Mouse (Mus musculus): ENCODE data around the gene Hspa14. TPM values are rescaled to one million over a fixed set of nuclear protein-coding genes. Genes with fewer than 3 reads are reported as not detected.

Gene Hspa14
- polyA plus RNA-seq, 1 experiment from 2014 or later = 145 TPM

GRCm38 (mm10) chr2:3499543-3499942, 13.1 kb downstream of the Hspa14 start:
- peaks cover 37% of the 10 kb centered on the region for H3K36me3 ChIP-seq (ENCODE audit: control insufficient read depth, insufficient read depth, low read length)
- H3K27ac ChIP-seq (ENCODE audit: low read depth, low read length) = no peak overlapping the region
- no peak overlapping the region for H3K9ac ChIP-seq (ENCODE audit: low read depth, low read length)
- H3K4me1 ChIP-seq (replicated peaks; ENCODE audit: control insufficient read depth, insufficient read depth, low read length) = no peaks in the 10 kb centered on the region
- H3K4me2 ChIP-seq = no peak overlapping the region
- H3K27me3 ChIP-seq (replicated peaks; ENCODE audit: control insufficient read depth, insufficient read depth, low read length) = no peaks in the 10 kb centered on the region
- DNase-seq (ENCODE audit: low spot score) (no peak), ATAC-seq (replicated peaks; ENCODE audit: low FRiP score) (peak; percentile 68)
- WGBS = 88% methylated on average over 6 of the region's 6 CpGs
- no peaks in the 10 kb centered on the region for H3K9me3 ChIP-seq (ENCODE audit: control insufficient read depth, low read length)
- no peak overlapping the region for H3K4me3 ChIP-seq (ENCODE audit: low read depth, low read length)

GRCm38 (mm10) chr2:3493833-3494409, 18.7 kb downstream of the Hspa14 start:
- Histone ChIP-seq H3K9me3 (ENCODE audit: control insufficient read depth, low read length) (no peaks in the 10 kb centered on the region), H3K4me2 (no peak overlapping the region), H3K9ac (ENCODE audit: low read depth, low read length) (no peak overlapping the region), H3K27me3 (replicated peaks; ENCODE audit: control insufficient read depth, insufficient read depth, low read length) (no peaks in the 10 kb centered on the region), H3K27ac (ENCODE audit: low read depth, low read length) (no peak overlapping the region), H3K4me1 (replicated peaks; ENCODE audit: control insufficient read depth, insufficient read depth, low read length) (no peaks in the 10 kb centered on the region), H3K4me3 (ENCODE audit: low read depth, low read length) (no peak overlapping the region), H3K36me3 (ENCODE audit: control insufficient read depth, insufficient read depth, low read length) (peaks cover 55% of the 10 kb centered on the region)
- WGBS = 63% methylated on average over 3 of the region's 3 CpGs
- DNase-seq (ENCODE audit: low spot score) = no peak
- ATAC-seq (replicated peaks; ENCODE audit: low FRiP score) = peak; percentile 87

- no peaks in the 10 kb centered on the region for H3K9me3 ChIP-seq (ENCODE audit: control insufficient read depth, low read length)
- H3K27ac ChIP-seq (ENCODE audit: low read depth, low read length) = no peak overlapping the region
- H3K36me3 ChIP-seq (ENCODE audit: control insufficient read depth, insufficient read depth, low read length) = peaks cover 37% of the 10 kb centered on the region
- H3K4me2 ChIP-seq = no peak overlapping the region
- H3K27me3 ChIP-seq (replicated peaks; ENCODE audit: control insufficient read depth, insufficient read depth, low read length) = no peaks in the 10 kb centered on the region
- WGBS = 93% methylated on average over 3 of the region's 3 CpGs
- DNase-seq (ENCODE audit: low spot score) (no peak), ATAC-seq (replicated peaks; ENCODE audit: low FRiP score) (no peak)
- no peak overlapping the region for H3K4me3 ChIP-seq (ENCODE audit: low read depth, low read length)
- H3K4me1 ChIP-seq (replicated peaks; ENCODE audit: control insufficient read depth, insufficient read depth, low read length) = no peaks in the 10 kb centered on the region
- no peak overlapping the region for H3K9ac ChIP-seq (ENCODE audit: low read depth, low read length)
These were observed 22.8 kb downstream of the Hspa14 start for GRCm38 (mm10) chr2:3489816-3490215.

GRCm38 (mm10) chr2:3480239-3480638, 32.4 kb downstream of the Hspa14 start:
- H3K4me2 ChIP-seq = 0 out of 2 replicates have a peak overlapping the region, but pooled peaks have one; percentile 12
- H3K4me3 ChIP-seq (ENCODE audit: low read depth, low read length) = no peak overlapping the region
- 36% methylated on average over 3 of the region's 3 CpGs for WGBS
- no peak for DNase-seq (ENCODE audit: low spot score)
- no peaks in the 10 kb centered on the region for H3K4me1 ChIP-seq (replicated peaks; ENCODE audit: control insufficient read depth, insufficient read depth, low read length)
- H3K9ac ChIP-seq (ENCODE audit: low read depth, low read length) = no peak overlapping the region
- peaks cover 3% of the 10 kb centered on the region; the same call in 1 of the 2 replicates for H3K9me3 ChIP-seq (ENCODE audit: control insufficient read depth, low read length)
- ATAC-seq (replicated peaks; ENCODE audit: low FRiP score) = peak; percentile 84
- H3K27me3 ChIP-seq (replicated peaks; ENCODE audit: control insufficient read depth, insufficient read depth, low read length) = no peaks in the 10 kb centered on the region
- H3K27ac ChIP-seq (ENCODE audit: low read depth, low read length) = no peak overlapping the region
- H3K36me3 ChIP-seq (ENCODE audit: control insufficient read depth, insufficient read depth, low read length) = no peaks in the 10 kb centered on the region

- Histone ChIP-seq H3K4me3 (ENCODE audit: low read depth, low read length) (no peak overlapping the region), H3K4me2 (peak overlapping the region; percentile 58), H3K9ac (ENCODE audit: low read depth, low read length) (peak overlapping the region; percentile 48; the same call in 1 of the 2 replicates), H3K36me3 (ENCODE audit: control insufficient read depth, insufficient read depth, low read length) (0 out of 2 replicates have a peak, but pooled peaks cover 3% of the 10 kb centered on the region), H3K27me3 (replicated peaks; ENCODE audit: control insufficient read depth, insufficient read depth, low read length) (no peaks in the 10 kb centered on the region), H3K4me1 (replicated peaks; ENCODE audit: control insufficient read depth, insufficient read depth, low read length) (peaks cover 4% of the 10 kb centered on the region; the same call in 1 of the 2 replicates), H3K27ac (ENCODE audit: low read depth, low read length) (no peak overlapping the region), H3K9me3 (ENCODE audit: control insufficient read depth, low read length) (peaks cover 3% of the 10 kb centered on the region; the same call in 1 of the 2 replicates)
- 66% methylated on average over 3 of the region's 3 CpGs for WGBS
- ATAC-seq (replicated peaks; ENCODE audit: low FRiP score) = no peak
- no peak for DNase-seq (ENCODE audit: low spot score)
These were observed 36.8 kb downstream of the Hspa14 start for GRCm38 (mm10) chr2:3475746-3476251.

GRCm38 (mm10) chr2:3474861-3475283, 37.7 kb downstream of the Hspa14 start, which contains the start of gene Suv39h2:
Gene Suv39h2 (minus strand): TSS chr2:3475031.
- WGBS = 0% methylated on average over 42 of the region's 42 CpGs
- H3K9ac ChIP-seq (ENCODE audit: low read depth, low read length) = peak within 1 kb of the TSS; percentile 93
- DNase-seq (ENCODE audit: low spot score) (peak; percentile 98), ATAC-seq (replicated peaks; ENCODE audit: low FRiP score) (peak; percentile 97)
- peak within 1 kb of the TSS; percentile 93 for H3K4me3 ChIP-seq (ENCODE audit: low read depth, low read length)
- 0 out of 2 replicates have a peak, but pooled peaks cover 3% of the 10 kb centered on the region for H3K36me3 ChIP-seq (ENCODE audit: control insufficient read depth, insufficient read depth, low read length)
- H3K27ac ChIP-seq (ENCODE audit: low read depth, low read length) = peak within 1 kb of the TSS; percentile 92
- H3K27me3 ChIP-seq (replicated peaks; ENCODE audit: control insufficient read depth, insufficient read depth, low read length) = no peaks in the 10 kb centered on the region
- peaks cover 4% of the 10 kb centered on the region; the same call in 1 of the 2 replicates for H3K4me1 ChIP-seq (replicated peaks; ENCODE audit: control insufficient read depth, insufficient read depth, low read length)
- H3K4me2 ChIP-seq = peak within 1 kb of the TSS; percentile 68
- H3K9me3 ChIP-seq (ENCODE audit: control insufficient read depth, low read length) = peaks cover 3% of the 10 kb centered on the region; the same call in 1 of the 2 replicates

GRCm38 (mm10) chr2:3474361-3474805, 38.2 kb downstream of the Hspa14 start:
- WGBS = under 1% methylated on average over 46 of the region's 46 CpGs
- no peaks in the 10 kb centered on the region for H3K27me3 ChIP-seq (replicated peaks; ENCODE audit: control insufficient read depth, insufficient read depth, low read length)
- ATAC-seq (replicated peaks; ENCODE audit: low FRiP score) = peak; percentile 66

GRCm38 (mm10) chr2:3473891-3474290, 38.7 kb downstream of the Hspa14 start:
- DNase-seq (ENCODE audit: low spot score) = no peak

More at GRCm38 (mm10) chr2:3474361-3474805, 38.2 kb downstream of the Hspa14 start:
- peak; percentile 64 for DNase-seq (ENCODE audit: low spot score)
- Histone ChIP-seq H3K36me3 (ENCODE audit: control insufficient read depth, insufficient read depth, low read length) (peaks cover 3% of the 10 kb centered on the region; the same call in 1 of the 2 replicates), H3K4me2 (peak overlapping the region; percentile 68), H3K9me3 (ENCODE audit: control insufficient read depth, low read length) (peaks cover 2% of the 10 kb centered on the region; the same call in 1 of the 2 replicates), H3K4me3 (ENCODE audit: low read depth, low read length) (peak overlapping the region; percentile 93), H3K4me1 (replicated peaks; ENCODE audit: control insufficient read depth, insufficient read depth, low read length) (peaks cover 4% of the 10 kb centered on the region; the same call in 1 of the 2 replicates), H3K27ac (ENCODE audit: low read depth, low read length) (peak overlapping the region; percentile 92), H3K9ac (ENCODE audit: low read depth, low read length) (peak overlapping the region; percentile 93)

More at GRCm38 (mm10) chr2:3473891-3474290, 38.7 kb downstream of the Hspa14 start:
- Histone ChIP-seq H3K4me2 (peak overlapping the region; percentile 68), H3K9me3 (ENCODE audit: control insufficient read depth, low read length) (no peaks in the 10 kb centered on the region), H3K9ac (ENCODE audit: low read depth, low read length) (peak overlapping the region; percentile 93), H3K4me3 (ENCODE audit: low read depth, low read length) (peak overlapping the region; percentile 93), H3K27me3 (replicated peaks; ENCODE audit: control insufficient read depth, insufficient read depth, low read length) (no peaks in the 10 kb centered on the region), H3K27ac (ENCODE audit: low read depth, low read length) (peak overlapping the region; percentile 92), H3K36me3 (ENCODE audit: control insufficient read depth, insufficient read depth, low read length) (peaks cover 3% of the 10 kb centered on the region; the same call in 1 of the 2 replicates), H3K4me1 (replicated peaks; ENCODE audit: control insufficient read depth, insufficient read depth, low read length) (peaks cover 4% of the 10 kb centered on the region; the same call in 1 of the 2 replicates)
- under 1% methylated on average over 12 of the region's 12 CpGs for WGBS
- peak; percentile 43; the same call in 1 of the 2 replicates for ATAC-seq (replicated peaks; ENCODE audit: low FRiP score)
